Mouse (Mus musculus): ENCODE data around the gene Pgm5. TPM values are rescaled to one million over a fixed set of nuclear protein-coding genes. Genes with fewer than 3 reads are reported as not detected.

Pgm5 gene
- polyA plus RNA-seq, 1 experiment from 2014 or later, result 4.7 TPM

DNA sequence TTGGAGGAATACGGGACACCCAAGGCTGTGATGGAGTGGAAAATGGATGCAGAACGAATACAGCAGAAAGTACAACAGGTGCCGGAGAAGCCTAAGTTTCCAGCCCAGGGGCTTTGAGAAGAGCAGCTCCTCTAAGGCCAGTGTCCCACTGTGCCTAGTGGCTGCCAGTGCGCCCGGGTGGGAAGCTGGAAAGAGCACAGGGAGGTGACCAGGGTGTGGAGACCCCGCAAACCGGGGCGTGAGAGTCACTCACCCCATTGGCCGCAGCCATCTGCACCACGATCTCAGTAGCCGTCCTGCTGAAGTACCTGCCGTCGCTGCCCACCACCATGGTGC, 411 bp downstream of the Pgm5 start:
- H3K36me3 ChIP-seq, result no peaks in the 10 kb centered on the region
- ATAC-seq (ENCODE audit: insufficient number of reproducible peaks, low FRiP score), result peak; percentile 34; the same call in 1 of the 2 replicates
- H3K9me3 ChIP-seq (replicated peaks), result no peaks in the 10 kb centered on the region
- H3K4me2 ChIP-seq, result peak overlapping the region; percentile 72
- H3K27me3 ChIP-seq (replicated peaks), result peaks cover 5% of the 10 kb centered on the region; the same call in 1 of the 2 replicates
- peaks cover 17% of the 10 kb centered on the region for H3K4me1 ChIP-seq (replicated peaks)
- peak overlapping the region; percentile 79 for H3K9ac ChIP-seq
- WGBS, result 16% methylated on average over 13 of the region's 13 CpGs
- H3K4me3 ChIP-seq, result peak overlapping the region; percentile 61
- peak overlapping the region; percentile 94 for H3K27ac ChIP-seq (ENCODE audit: poor library complexity, severe bottlenecking)

DNA sequence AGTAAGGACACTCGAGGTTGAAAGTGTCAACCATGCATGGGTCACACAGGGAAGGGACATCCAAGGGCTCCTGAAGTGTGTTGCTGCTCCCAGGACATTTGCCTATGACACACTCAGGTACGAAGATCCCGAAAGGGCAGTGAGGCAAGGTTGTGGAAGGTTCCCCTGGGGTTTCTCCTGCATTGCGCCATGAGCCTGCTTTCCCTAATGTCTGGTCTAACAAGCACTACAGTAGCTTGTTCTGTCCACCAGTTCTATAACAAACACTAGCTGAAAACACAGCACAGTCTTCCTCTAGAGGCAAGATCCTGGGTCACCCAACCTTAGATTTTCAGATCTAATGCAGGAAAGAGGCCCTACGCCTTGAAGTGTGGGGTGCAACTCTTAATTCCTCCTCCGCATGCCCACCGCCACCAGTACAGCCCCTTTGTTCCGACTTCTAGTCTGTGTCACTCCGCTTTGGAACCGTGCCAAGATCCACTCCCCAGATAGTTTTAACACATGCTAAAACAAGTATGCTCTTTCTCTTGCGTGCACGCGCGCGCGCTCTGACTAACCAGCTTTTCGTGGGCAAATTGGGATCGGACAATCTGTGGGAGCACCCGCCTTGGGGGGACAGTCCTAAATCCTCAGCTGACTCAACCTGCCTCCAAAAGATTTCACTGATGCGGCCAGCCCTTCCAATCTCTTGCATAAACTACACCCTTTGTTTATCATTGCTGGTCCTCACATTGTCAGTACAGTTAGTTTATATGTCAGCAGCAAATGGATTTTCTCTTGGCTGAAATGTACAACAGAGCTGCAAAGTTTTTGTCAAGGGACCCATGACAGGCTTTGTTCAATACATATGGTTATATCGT, 10.0 kb downstream of the Pgm5 start:
- Histone ChIP-seq H3K9ac (no peak overlapping the region), H3K36me3 (no peaks in the 10 kb centered on the region), H3K4me2 (peak overlapping the region; percentile 6; the same call in 1 of the 2 replicates), H3K27ac (ENCODE audit: poor library complexity, severe bottlenecking) (peak overlapping the region; percentile 46; the same call in 1 of the 2 replicates), H3K4me3 (no peak overlapping the region), H3K27me3 (replicated peaks) (no peaks in the 10 kb centered on the region), H3K9me3 (replicated peaks) (no peaks in the 10 kb centered on the region), H3K4me1 (replicated peaks) (peaks cover 65% of the 10 kb centered on the region)
- ATAC-seq (ENCODE audit: insufficient number of reproducible peaks, low FRiP score), result 0 out of 2 replicates have a peak, but pooled peaks have one; percentile 11
- 67% methylated on average over 21 of the region's 21 CpGs for WGBS

DNA sequence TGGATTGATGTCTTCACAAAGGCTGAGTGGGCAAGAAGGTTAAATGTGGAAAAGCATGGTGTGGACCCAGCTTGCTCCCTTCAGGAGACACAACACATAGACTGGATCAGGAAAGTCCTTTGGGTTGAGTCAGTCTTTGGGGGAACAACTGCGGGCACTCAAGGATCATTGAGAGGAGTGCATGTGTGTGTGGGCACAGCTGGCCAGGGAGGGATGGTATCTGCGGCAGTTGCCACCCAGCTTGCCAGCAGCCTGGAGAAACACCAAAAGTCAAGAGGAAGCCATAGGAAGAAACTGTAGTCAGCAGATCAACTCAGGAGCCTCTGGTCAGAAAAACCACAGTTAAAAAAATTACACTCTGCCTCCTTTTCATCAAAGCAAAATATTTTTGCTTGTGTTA, 12.8 kb downstream of the Pgm5 start:
- Histone ChIP-seq H3K4me2 (no peak overlapping the region), H3K9ac (no peak overlapping the region), H3K27me3 (replicated peaks) (no peaks in the 10 kb centered on the region), H3K4me3 (no peak overlapping the region), H3K36me3 (no peaks in the 10 kb centered on the region), H3K27ac (ENCODE audit: poor library complexity, severe bottlenecking) (no peak overlapping the region), H3K4me1 (replicated peaks) (peaks cover 65% of the 10 kb centered on the region), H3K9me3 (replicated peaks) (no peaks in the 10 kb centered on the region)
- no peak for ATAC-seq (ENCODE audit: insufficient number of reproducible peaks, low FRiP score)
- 80% methylated on average over 2 of the region's 2 CpGs for WGBS

DNA sequence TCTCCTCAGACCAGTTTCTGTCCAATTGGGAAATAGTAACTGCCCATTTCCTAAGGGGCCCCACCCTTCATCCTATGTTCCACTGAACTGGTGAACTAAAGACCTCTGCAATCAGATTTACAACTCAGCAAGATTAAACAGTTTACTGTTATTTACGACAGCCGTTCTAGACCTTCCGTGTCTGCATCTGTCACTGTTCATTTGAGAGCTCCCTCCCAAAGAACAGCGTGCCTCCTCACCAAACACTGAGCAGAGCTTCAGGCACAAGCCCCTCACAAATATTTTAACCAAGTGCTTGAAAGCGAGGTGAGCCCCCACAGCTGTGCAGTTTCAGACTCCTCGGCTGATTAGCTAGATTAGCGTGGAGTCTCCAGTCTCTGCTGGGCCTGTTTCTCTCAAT, 13.3 kb downstream of the Pgm5 start:
- Histone ChIP-seq H3K27me3 (replicated peaks) (no peaks in the 10 kb centered on the region), H3K4me1 (replicated peaks) (peaks cover 60% of the 10 kb centered on the region), H3K4me2 (no peak overlapping the region), H3K36me3 (peaks cover 2% of the 10 kb centered on the region; the same call in 1 of the 2 replicates), H3K4me3 (no peak overlapping the region), H3K27ac (ENCODE audit: poor library complexity, severe bottlenecking) (no peak overlapping the region), H3K9me3 (replicated peaks) (no peaks in the 10 kb centered on the region), H3K9ac (0 out of 2 replicates have a peak overlapping the region, but pooled peaks have one; percentile 10)
- 43% methylated on average over 7 of the region's 7 CpGs for WGBS
- ATAC-seq (ENCODE audit: insufficient number of reproducible peaks, low FRiP score), result no peak

DNA sequence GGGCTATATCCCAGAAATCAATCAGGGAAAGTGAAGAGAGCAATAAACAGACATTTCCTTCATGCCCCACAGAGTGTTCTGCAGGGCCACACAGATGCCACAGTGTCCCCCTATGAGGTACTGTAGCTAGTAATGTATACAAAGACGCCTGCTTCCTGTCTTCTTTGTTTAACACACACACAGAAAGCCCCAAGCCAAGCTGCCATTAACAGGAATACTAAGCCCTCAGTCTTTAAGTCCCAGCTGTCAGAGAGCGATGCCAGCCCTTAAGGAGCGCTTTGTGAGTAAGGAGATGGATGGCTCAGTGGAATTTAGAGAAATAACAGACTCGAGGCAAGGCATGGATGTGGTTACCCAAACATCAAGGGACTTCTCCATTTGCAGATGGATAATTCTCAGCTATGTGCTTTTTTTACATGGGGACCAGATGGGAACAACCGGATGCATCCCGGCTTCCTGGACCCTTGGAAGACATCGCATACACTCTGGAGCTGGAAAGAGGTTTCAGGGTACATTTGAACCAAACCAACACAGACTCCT, 16.6 kb downstream of the Pgm5 start:
- no peak for ATAC-seq (ENCODE audit: insufficient number of reproducible peaks, low FRiP score)
- no peak overlapping the region for H3K4me3 ChIP-seq
- H3K27me3 ChIP-seq (replicated peaks), result no peaks in the 10 kb centered on the region
- no peaks in the 10 kb centered on the region for H3K9me3 ChIP-seq (replicated peaks)
- H3K36me3 ChIP-seq, result peaks cover 6% of the 10 kb centered on the region; the same call in 1 of the 2 replicates
- WGBS, result 55% methylated on average over 7 of the region's 7 CpGs
- no peak overlapping the region for H3K4me2 ChIP-seq
- H3K4me1 ChIP-seq (replicated peaks), result peaks cover 40% of the 10 kb centered on the region
- H3K27ac ChIP-seq (ENCODE audit: poor library complexity, severe bottlenecking), result no peak overlapping the region
- no peak overlapping the region for H3K9ac ChIP-seq

DNA sequence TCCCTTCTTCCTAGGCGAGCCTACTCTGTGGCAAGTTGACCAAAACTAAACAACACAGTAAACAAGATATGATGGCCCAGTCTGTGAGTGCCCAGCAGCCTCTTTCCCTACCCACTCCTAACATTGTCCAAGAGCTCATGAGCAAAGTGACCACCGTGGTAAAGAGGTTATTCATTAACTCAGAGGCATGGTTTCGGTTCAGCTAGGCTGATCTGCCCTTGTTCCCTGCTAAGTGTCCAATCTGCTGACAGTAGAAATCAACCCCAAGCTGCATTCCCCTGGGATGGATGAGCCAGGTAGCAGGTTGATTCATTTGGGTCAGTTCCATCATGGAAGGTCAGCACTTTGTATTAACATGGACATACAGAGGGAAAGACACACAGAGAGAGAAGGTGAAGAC, 19.6 kb downstream of the Pgm5 start:
- no peak for ATAC-seq (ENCODE audit: insufficient number of reproducible peaks, low FRiP score)
- Histone ChIP-seq H3K9me3 (replicated peaks) (no peaks in the 10 kb centered on the region), H3K36me3 (peaks cover 6% of the 10 kb centered on the region; the same call in 1 of the 2 replicates), H3K27ac (ENCODE audit: poor library complexity, severe bottlenecking) (no peak overlapping the region), H3K4me2 (no peak overlapping the region), H3K4me1 (replicated peaks) (peaks cover 20% of the 10 kb centered on the region), H3K27me3 (replicated peaks) (no peaks in the 10 kb centered on the region), H3K9ac (no peak overlapping the region), H3K4me3 (no peak overlapping the region)
- WGBS, result 84% methylated on average over 3 of the region's 3 CpGs

DNA sequence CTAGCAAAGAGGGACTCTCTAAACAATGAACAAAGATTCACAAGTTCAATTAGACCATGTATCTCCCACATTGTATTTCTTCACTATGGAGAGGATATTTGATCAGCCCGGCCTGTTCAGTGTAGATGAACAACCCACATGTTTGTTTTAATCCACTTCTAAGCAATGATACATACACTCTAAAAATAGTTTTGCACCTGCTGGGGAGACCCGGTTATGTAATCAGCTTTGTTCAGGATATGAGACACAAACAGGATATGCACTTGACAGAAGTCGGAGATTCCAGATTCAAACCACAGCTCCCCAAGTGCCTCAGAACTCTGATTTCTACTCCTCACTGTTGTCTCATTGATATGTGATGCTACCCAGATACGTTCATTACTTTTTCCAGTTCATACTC, 37.1 kb downstream of the Pgm5 start:
- H3K4me1 ChIP-seq (replicated peaks), result peaks cover 3% of the 10 kb centered on the region; the same call in 1 of the 2 replicates
- H3K27ac ChIP-seq (ENCODE audit: poor library complexity, severe bottlenecking), result no peak overlapping the region
- no peaks in the 10 kb centered on the region for H3K27me3 ChIP-seq (replicated peaks)
- H3K9ac ChIP-seq, result no peak overlapping the region
- peaks cover 13% of the 10 kb centered on the region for H3K36me3 ChIP-seq
- no peak overlapping the region for H3K4me2 ChIP-seq
- H3K9me3 ChIP-seq (replicated peaks), result no peaks in the 10 kb centered on the region
- 62% methylated on average over 4 of the region's 4 CpGs for WGBS
- no peak overlapping the region for H3K4me3 ChIP-seq
- ATAC-seq (ENCODE audit: insufficient number of reproducible peaks, low FRiP score), result no peak

DNA sequence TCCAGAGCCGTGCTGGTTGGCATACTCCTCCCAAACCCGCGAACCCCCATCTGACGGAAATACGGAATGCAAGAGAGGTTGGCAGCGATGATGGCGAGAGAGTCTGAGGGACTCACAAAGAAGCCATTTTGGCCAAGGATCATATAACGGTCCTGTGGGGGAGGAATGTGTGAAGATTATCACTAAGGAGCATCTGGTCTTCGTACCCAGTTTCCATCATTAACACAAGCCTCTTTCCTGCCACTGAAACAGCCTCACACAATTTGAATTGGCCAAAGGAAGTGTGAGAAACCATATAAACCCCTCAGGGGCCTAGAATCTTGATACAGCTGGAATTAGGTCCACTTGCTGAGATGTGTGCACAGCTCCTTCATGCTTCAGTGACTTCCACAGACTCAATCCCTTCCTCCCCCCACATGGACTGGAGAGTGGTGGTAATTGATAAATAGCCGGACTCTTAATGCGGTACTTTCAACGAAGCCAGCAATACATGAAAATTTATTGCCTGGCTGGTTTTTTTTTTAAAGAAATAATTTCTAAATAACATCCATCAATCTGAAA, 45.9 kb downstream of the Pgm5 start:
- WGBS, result 74% methylated on average over 12 of the region's 12 CpGs
- no peak for ATAC-seq (ENCODE audit: insufficient number of reproducible peaks, low FRiP score)
- peaks cover 29% of the 10 kb centered on the region for H3K36me3 ChIP-seq
- no peak overlapping the region for H3K27ac ChIP-seq (ENCODE audit: poor library complexity, severe bottlenecking)
- no peak overlapping the region for H3K4me3 ChIP-seq
- no peaks in the 10 kb centered on the region; the same call in 1 of the 2 replicates for H3K9me3 ChIP-seq (replicated peaks)
- peaks cover 9% of the 10 kb centered on the region; the same call in 1 of the 2 replicates for H3K4me1 ChIP-seq (replicated peaks)
- no peak overlapping the region for H3K9ac ChIP-seq
- no peak overlapping the region for H3K4me2 ChIP-seq
- H3K27me3 ChIP-seq (replicated peaks), result no peaks in the 10 kb centered on the region

DNA sequence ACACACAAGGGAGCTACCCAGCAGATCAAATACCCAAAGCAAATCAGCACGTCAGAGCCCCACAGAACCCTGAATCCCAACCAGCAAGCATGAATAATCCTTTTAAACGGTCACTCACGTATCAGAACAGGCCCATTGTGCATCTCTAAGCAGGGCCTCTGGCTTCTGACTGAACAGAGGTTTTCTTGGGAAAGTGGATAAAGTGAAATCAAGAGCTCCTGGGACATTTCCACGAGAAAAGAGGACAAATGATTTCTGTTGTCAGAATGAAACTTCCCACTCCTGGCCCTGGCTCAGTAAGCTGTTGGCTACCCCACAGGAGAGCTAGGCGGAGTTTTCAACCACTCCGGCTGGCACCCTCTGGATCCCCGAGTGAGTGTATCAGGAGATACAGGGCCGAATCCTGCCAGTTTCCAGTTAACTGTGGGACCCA, 48.8 kb downstream of the Pgm5 start:
- H3K4me3 ChIP-seq, result no peak overlapping the region
- no peaks in the 10 kb centered on the region for H3K27me3 ChIP-seq (replicated peaks)
- no peak overlapping the region for H3K27ac ChIP-seq (ENCODE audit: poor library complexity, severe bottlenecking)
- WGBS, result 72% methylated on average over 8 of the region's 8 CpGs
- H3K9me3 ChIP-seq (replicated peaks), result no peaks in the 10 kb centered on the region
- H3K4me1 ChIP-seq (replicated peaks), result 0 out of 2 replicates have a peak, but pooled peaks cover 6% of the 10 kb centered on the region
- ATAC-seq (ENCODE audit: insufficient number of reproducible peaks, low FRiP score), result no peak
- peaks cover 15% of the 10 kb centered on the region for H3K36me3 ChIP-seq
- H3K9ac ChIP-seq, result no peak overlapping the region
- H3K4me2 ChIP-seq, result no peak overlapping the region

DNA sequence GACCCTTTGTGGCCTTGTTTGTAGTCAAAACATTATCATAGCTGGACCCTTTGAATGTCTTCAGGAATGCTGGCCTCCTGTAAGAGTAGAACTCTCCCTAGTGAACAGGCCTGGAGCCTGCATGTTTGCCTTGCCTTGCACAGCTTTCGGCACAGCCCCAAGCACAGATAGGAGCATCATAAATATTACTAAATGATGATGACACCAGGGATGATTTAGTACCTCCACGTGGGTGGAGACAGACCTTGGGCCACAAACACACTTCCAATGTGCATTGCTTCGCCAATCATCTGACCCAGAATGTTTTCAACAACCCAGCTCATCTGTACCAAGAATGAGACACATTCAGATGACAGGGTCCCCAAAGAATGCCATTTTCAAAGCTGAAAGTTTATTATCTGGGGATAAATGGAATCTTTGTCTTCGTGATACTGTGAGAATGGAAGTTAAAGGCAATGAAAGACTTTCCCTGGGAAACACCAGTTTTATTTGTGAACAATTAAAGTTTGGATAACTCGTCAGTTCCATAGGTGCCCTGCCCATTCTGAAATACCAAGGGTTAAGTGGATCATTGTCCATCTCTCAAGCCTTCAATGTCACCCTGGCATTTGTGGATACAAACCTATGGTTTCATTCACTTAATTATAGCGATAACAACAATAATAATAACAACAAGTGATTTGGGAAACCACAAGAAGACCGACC, 49.4 kb downstream of the Pgm5 start:
- H3K9ac ChIP-seq, result no peak overlapping the region
- 79% methylated on average over 7 of the region's 7 CpGs for WGBS
- H3K27me3 ChIP-seq (replicated peaks), result no peaks in the 10 kb centered on the region
- no peak overlapping the region for H3K27ac ChIP-seq (ENCODE audit: poor library complexity, severe bottlenecking)
- 0 out of 2 replicates have a peak, but pooled peaks cover 6% of the 10 kb centered on the region for H3K4me1 ChIP-seq (replicated peaks)
- no peak for ATAC-seq (ENCODE audit: insufficient number of reproducible peaks, low FRiP score)
- H3K4me3 ChIP-seq, result no peak overlapping the region
- H3K9me3 ChIP-seq (replicated peaks), result no peaks in the 10 kb centered on the region
- H3K36me3 ChIP-seq, result peaks cover 11% of the 10 kb centered on the region; the same call in 1 of the 2 replicates
- no peak overlapping the region for H3K4me2 ChIP-seq

DNA sequence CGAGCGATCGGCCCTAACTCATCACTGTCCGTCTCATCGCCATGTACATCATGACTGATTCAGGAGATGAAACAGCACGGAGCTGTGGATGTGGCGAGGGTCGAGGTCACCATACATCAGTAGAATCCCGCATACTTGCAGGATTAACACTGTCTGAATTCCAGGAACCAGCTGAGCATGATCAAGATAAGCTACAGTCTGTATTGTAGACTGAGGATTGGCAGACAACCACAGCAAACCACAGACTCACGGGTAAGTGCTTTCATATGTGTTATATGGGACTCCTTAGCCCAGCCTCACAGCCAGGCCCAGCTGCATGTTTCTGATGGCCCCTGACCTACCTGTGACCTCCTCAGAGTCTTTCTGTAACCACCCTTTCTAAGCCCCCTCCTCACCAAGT, 50.2 kb downstream of the Pgm5 start:
- H3K9me3 ChIP-seq (replicated peaks), result no peaks in the 10 kb centered on the region
- no peak for ATAC-seq (ENCODE audit: insufficient number of reproducible peaks, low FRiP score)
- H3K27me3 ChIP-seq (replicated peaks), result no peaks in the 10 kb centered on the region
- no peak overlapping the region for H3K4me2 ChIP-seq
- H3K36me3 ChIP-seq, result peaks cover 8% of the 10 kb centered on the region; the same call in 1 of the 2 replicates
- H3K27ac ChIP-seq (ENCODE audit: poor library complexity, severe bottlenecking), result no peak overlapping the region
- 65% methylated on average over 10 of the region's 10 CpGs for WGBS
- no peak overlapping the region for H3K9ac ChIP-seq
- no peak overlapping the region for H3K4me3 ChIP-seq
- H3K4me1 ChIP-seq (replicated peaks), result 0 out of 2 replicates have a peak, but pooled peaks cover 6% of the 10 kb centered on the region

Measured in heart, embryonic 12.5 days (tissue).